Mouse (Mus musculus): ENCODE measurements around the gene Armh3.

- no peak for TF ChIP-seq CTCF (IDR thresholded peaks at IDR 0.05; ENCODE audit: insufficient read depth, low read depth, low read length)
- no peak for TF ChIP-seq POLR2A (IDR thresholded peaks at IDR 0.05; ENCODE audit: insufficient read depth, low read depth, low read length)
Measured at GRCm38 (mm10) chr19:46028747-46029320, 30.5 kb upstream of the Armh3 start.

All from olfactory bulb, adult 2 months (tissue).